Mouse (Mus musculus): ENCODE data around the gene Kif14. TPM values are rescaled to one million over a fixed set of nuclear protein-coding genes. Genes with fewer than 3 reads are reported as not detected.

The Kif14 gene
- polyA plus RNA-seq, 1 experiment from 2014 or later = 1.4 TPM

DNA sequence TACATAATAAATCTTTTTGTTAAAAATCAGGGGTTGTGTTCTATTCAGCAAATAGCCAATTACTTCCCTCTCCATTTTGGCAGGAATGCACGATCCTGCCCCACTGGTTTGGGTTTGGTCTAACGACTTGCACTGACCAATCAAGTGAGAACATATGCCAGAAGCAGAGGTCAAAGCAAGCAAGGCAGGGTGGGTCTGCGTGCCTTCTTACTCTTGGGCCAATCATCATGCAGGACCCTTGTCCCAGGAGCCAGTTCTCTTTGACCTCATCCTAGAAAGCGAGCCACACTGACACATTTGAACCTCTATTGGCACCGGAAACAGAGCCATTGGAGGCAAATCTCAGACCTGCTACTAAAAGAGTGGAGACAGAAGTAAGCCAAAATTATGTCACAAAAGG, 15.9 kb upstream of the Kif14 start:
- ATAC-seq (ENCODE audit: low FRiP score, low read depth) = no peak
- WGBS = 91% methylated on average over 5 of the region's 5 CpGs

GRCm38 (mm10) chr1:136452421-136452820, 13.7 kb upstream of the Kif14 start:
- Histone ChIP-seq H3K36me3 (no peaks in the 10 kb centered on the region), H3K4me2 (no peak overlapping the region), H3K27ac (replicated peaks) (no peak overlapping the region), H3K9me3 (no peaks in the 10 kb centered on the region), H3K27me3 (no peaks in the 10 kb centered on the region), H3K4me3 (no peak overlapping the region), H3K4me1 (replicated peaks) (0 out of 2 replicates have a peak, but pooled peaks cover 3% of the 10 kb centered on the region), H3K9ac (no peak overlapping the region)
- 61% methylated on average over 5 of the region's 5 CpGs for WGBS
- ATAC-seq (ENCODE audit: low FRiP score, low read depth) = no peak

More for the DNA sequence above, 15.9 kb upstream of the Kif14 start:
- Histone ChIP-seq H3K4me3 (no peak overlapping the region), H3K9me3 (no peaks in the 10 kb centered on the region), H3K9ac (no peak overlapping the region), H3K4me1 (replicated peaks) (no peaks in the 10 kb centered on the region), H3K4me2 (no peak overlapping the region), H3K27me3 (no peaks in the 10 kb centered on the region), H3K36me3 (no peaks in the 10 kb centered on the region), H3K27ac (replicated peaks) (no peak overlapping the region)

- no peak overlapping the region for H3K4me3 ChIP-seq
- H3K4me2 ChIP-seq = no peak overlapping the region
- 72% methylated on average over 17 of the region's 17 CpGs for WGBS
- H3K9ac ChIP-seq = no peak overlapping the region
- ATAC-seq (ENCODE audit: low FRiP score, low read depth) = no peak
- H3K27ac ChIP-seq (replicated peaks) = no peak overlapping the region
- H3K9me3 ChIP-seq = no peaks in the 10 kb centered on the region
- H3K36me3 ChIP-seq = no peaks in the 10 kb centered on the region
- H3K4me1 ChIP-seq (replicated peaks) = 0 out of 2 replicates have a peak, but pooled peaks cover 3% of the 10 kb centered on the region
- H3K27me3 ChIP-seq = no peaks in the 10 kb centered on the region
These were observed 10.2 kb upstream of the Kif14 start for GRCm38 (mm10) chr1:136455756-136456585.

DNA sequence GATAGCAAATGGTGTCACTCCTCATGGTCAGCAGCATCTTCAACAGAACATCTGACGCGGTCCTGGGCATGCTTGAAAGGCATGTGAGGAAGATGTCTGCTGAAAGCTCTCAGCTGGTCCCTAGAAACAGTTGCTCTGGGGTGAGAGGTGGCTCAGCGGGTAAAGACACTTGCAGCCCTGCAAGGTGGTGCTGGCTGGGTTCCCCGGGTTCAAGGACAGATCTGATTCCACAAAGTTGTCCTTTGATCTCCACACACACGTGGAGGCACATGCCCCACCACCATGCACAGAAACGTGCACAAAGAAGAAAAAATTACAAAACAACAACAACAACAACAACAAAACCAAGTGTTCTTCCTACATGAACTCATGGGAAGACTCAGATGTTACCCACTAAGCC, 9.4 kb upstream of the Kif14 start:
- H3K36me3 ChIP-seq = no peaks in the 10 kb centered on the region
- no peak for ATAC-seq (ENCODE audit: low FRiP score, low read depth)
- no peaks in the 10 kb centered on the region for H3K9me3 ChIP-seq
- WGBS = 77% methylated on average over 6 of the region's 6 CpGs
- H3K4me2 ChIP-seq = no peak overlapping the region
- no peak overlapping the region for H3K27ac ChIP-seq (replicated peaks)
- H3K9ac ChIP-seq = no peak overlapping the region
- H3K27me3 ChIP-seq = no peaks in the 10 kb centered on the region
- H3K4me1 ChIP-seq (replicated peaks) = 0 out of 2 replicates have a peak, but pooled peaks cover 3% of the 10 kb centered on the region
- no peak overlapping the region for H3K4me3 ChIP-seq

DNA sequence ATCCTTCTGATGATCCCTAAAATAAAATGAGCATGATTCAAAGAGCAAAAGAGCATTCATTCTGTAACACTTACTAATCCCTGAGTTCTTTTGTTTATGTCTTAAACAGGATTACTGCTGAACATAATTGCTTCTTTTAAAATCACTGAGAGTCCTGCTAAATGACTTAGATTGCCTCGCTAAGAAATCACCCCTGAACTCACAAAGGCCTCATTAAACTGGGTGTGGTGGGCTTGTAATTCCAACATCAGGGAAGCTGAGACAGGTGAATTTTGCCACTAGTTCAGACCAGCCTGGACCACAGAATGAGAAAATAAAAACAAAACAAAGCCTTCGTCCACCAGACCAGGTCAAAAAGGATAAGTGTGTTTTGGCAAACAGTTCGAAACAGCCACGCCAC, 8.7 kb upstream of the Kif14 start:
- Histone ChIP-seq H3K27ac (replicated peaks) (no peak overlapping the region), H3K4me1 (replicated peaks) (0 out of 2 replicates have a peak, but pooled peaks cover 3% of the 10 kb centered on the region)
- WGBS = 81% methylated on average over 4 of the region's 4 CpGs

GRCm38 (mm10) chr1:136458691-136459245, 7.4 kb upstream of the Kif14 start:
- Histone ChIP-seq H3K9me3 (no peaks in the 10 kb centered on the region), H3K4me1 (replicated peaks) (0 out of 2 replicates have a peak, but pooled peaks cover 3% of the 10 kb centered on the region), H3K27ac (replicated peaks) (no peak overlapping the region), H3K4me2 (no peak overlapping the region), H3K27me3 (no peaks in the 10 kb centered on the region), H3K9ac (no peak overlapping the region), H3K4me3 (no peak overlapping the region), H3K36me3 (no peaks in the 10 kb centered on the region)
- 31% methylated on average over 9 of the region's 9 CpGs for WGBS
- ATAC-seq (ENCODE audit: low FRiP score, low read depth) = 0 out of 2 replicates have a peak, but pooled peaks have one; percentile 4

More for the DNA sequence above, 8.7 kb upstream of the Kif14 start:
- no peaks in the 10 kb centered on the region for H3K27me3 ChIP-seq
- no peak overlapping the region for H3K4me3 ChIP-seq
- H3K4me2 ChIP-seq = no peak overlapping the region
- ATAC-seq (ENCODE audit: low FRiP score, low read depth) = no peak
- H3K36me3 ChIP-seq = no peaks in the 10 kb centered on the region
- H3K9ac ChIP-seq = no peak overlapping the region
- H3K9me3 ChIP-seq = no peaks in the 10 kb centered on the region

- 51% methylated on average over 10 of the region's 10 CpGs for WGBS
These were observed 3.7 kb upstream of the Kif14 start for GRCm38 (mm10) chr1:136462443-136462842.

DNA sequence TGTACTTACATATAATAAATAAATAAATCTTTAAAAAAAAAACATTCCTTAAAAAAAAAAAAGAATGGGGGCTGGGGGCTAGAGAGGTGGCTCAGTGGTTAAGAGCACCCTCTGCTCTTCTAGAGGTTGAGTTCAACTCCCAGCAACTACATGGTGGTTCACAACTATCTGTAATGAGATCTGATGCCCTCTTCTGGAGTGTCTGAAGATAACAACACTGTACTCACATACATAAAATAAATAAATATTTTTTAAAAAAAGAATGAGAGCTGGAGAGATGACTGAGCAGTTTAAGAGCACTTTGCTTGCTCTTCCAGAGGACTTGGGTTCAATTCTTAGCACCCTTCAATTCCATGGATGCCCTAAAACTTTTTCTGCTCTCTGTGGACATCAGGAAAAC, 975 bp upstream of the Kif14 start:
- Histone ChIP-seq H3K4me1 (replicated peaks) (peaks cover 7% of the 10 kb centered on the region), H3K36me3 (no peaks in the 10 kb centered on the region), H3K4me3 (no peak overlapping the region), H3K9ac (no peak overlapping the region), H3K4me2 (no peak overlapping the region), H3K27ac (replicated peaks) (no peak overlapping the region), H3K27me3 (no peaks in the 10 kb centered on the region), H3K9me3 (no peaks in the 10 kb centered on the region)
- no peak for ATAC-seq (ENCODE audit: low FRiP score, low read depth)

More at GRCm38 (mm10) chr1:136462443-136462842, 3.7 kb upstream of the Kif14 start:
- Histone ChIP-seq H3K27ac (replicated peaks) (no peak overlapping the region), H3K9ac (no peak overlapping the region), H3K27me3 (no peaks in the 10 kb centered on the region), H3K9me3 (no peaks in the 10 kb centered on the region), H3K4me1 (replicated peaks) (peaks cover 7% of the 10 kb centered on the region), H3K4me3 (no peak overlapping the region), H3K36me3 (no peaks in the 10 kb centered on the region), H3K4me2 (no peak overlapping the region)
- ATAC-seq (ENCODE audit: low FRiP score, low read depth) = no peak

- 94% methylated on average over 4 of the region's 4 CpGs for WGBS
- no peak for ATAC-seq (ENCODE audit: low FRiP score, low read depth)
- H3K4me3 ChIP-seq = no peak overlapping the region
- no peaks in the 10 kb centered on the region for H3K36me3 ChIP-seq
- H3K9ac ChIP-seq = no peak overlapping the region
- H3K4me1 ChIP-seq (replicated peaks) = peaks cover 7% of the 10 kb centered on the region
- no peaks in the 10 kb centered on the region for H3K9me3 ChIP-seq
- no peak overlapping the region for H3K27ac ChIP-seq (replicated peaks)
- H3K27me3 ChIP-seq = no peaks in the 10 kb centered on the region
- H3K4me2 ChIP-seq = no peak overlapping the region
These were observed 3.3 kb downstream of the Kif14 start for GRCm38 (mm10) chr1:136469408-136469807.

- Histone ChIP-seq H3K4me3 (no peak overlapping the region), H3K36me3 (no peaks in the 10 kb centered on the region), H3K9ac (no peak overlapping the region), H3K9me3 (no peaks in the 10 kb centered on the region), H3K4me2 (no peak overlapping the region), H3K4me1 (replicated peaks) (peaks cover 7% of the 10 kb centered on the region), H3K27ac (replicated peaks) (no peak overlapping the region), H3K27me3 (no peaks in the 10 kb centered on the region)
- WGBS = 12% methylated on average over 6 of the region's 6 CpGs
- ATAC-seq (ENCODE audit: low FRiP score, low read depth) = no peak
These were observed 4.3 kb downstream of the Kif14 start for GRCm38 (mm10) chr1:136470471-136470870.

DNA sequence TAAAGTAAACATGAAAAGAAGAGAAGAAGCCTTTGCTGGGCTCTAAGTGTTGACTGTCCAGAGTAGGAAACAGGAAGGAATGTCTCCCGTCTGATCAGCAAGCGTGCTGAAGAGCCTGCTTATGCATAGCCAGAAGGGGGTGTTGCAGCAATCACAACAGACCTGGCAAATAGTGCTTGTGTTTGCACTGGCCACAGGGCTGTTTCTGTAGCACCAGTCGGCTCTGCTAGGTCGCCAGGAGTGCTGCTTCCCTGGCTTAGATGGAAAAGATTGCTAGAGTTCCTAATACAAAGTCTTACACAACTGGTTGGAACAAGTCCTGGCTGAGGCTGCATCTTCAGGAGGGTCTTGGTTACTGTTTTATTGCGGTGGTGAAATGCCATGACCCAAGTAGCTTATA, 25.5 kb downstream of the Kif14 start:
- Histone ChIP-seq H3K9ac (no peak overlapping the region), H3K4me1 (replicated peaks) (no peaks in the 10 kb centered on the region), H3K27ac (replicated peaks) (no peak overlapping the region), H3K36me3 (no peaks in the 10 kb centered on the region), H3K27me3 (no peaks in the 10 kb centered on the region), H3K9me3 (no peaks in the 10 kb centered on the region), H3K4me2 (no peak overlapping the region), H3K4me3 (no peak overlapping the region)
- no peak for ATAC-seq (ENCODE audit: low FRiP score, low read depth)
- WGBS = 93% methylated on average over 5 of the region's 5 CpGs

DNA sequence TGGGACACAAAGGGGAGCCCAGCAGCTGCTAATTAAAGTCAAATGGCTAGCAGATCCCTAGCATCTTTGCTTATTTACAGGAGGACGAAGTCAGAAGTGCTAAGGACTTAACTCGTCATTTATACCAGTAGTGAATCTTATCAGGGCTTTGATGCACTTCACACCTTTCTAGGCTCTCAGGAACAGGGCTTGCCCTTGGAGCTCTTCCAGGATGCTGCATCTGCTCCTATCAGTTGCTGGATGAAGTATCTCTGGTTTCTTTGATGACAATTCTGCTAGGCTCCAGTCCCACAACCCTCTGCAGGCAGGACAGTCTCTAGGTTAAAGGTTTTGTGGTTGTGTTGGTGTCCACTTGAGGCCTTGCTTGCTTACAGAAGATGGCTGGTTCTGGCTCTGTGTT, 26.1 kb downstream of the Kif14 start:
- Histone ChIP-seq H3K4me3 (no peak overlapping the region), H3K9me3 (no peaks in the 10 kb centered on the region), H3K27me3 (no peaks in the 10 kb centered on the region), H3K27ac (replicated peaks) (no peak overlapping the region), H3K4me1 (replicated peaks) (no peaks in the 10 kb centered on the region), H3K9ac (no peak overlapping the region), H3K36me3 (no peaks in the 10 kb centered on the region), H3K4me2 (no peak overlapping the region)
- WGBS = 89% methylated on average over 2 of the region's 2 CpGs
- ATAC-seq (ENCODE audit: low FRiP score, low read depth) = no peak

Data from hindbrain, embryonic 15.5 days (tissue).